Mouse (Mus musculus) E14TG2a.4 (cell line): ENCODE measurements around the gene Cbx6.

Source experiments
- CTCF ChIP-seq: conservative IDR thresholded peaks from 2 replicates; pipeline ENCODE4 v1.5.1; 2014; ENCODE audit warnings: low read length
- POU5F1 ChIP-seq: IDR thresholded peaks from 2 replicates; pipeline ENCODE4 v1.6.1; 2014; ENCODE audit warnings: low read length, borderline replicate concordance

DNA sequence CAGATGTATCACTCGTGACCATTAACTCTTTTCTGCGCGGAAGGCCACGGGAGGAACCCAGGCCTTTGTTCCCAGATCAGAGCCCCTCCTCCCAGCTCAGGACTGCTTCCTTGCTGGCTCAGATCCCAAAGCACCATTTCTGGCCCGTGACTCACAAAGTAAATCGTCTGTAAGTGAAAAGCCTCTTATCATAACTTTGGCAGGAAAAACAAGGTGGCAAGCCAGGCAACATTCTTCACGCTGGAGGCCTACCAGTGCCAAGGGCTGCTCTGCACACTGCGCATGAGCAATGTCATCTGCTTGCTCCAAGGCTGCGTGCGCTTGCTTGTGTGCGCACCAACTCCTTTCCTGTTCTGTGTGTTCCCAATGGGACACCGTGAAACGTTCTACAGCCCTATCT lies 44.8 kb upstream of the Cbx6 start:
- TF ChIP-seq CTCF (no peak), POU5F1 (no peak)
